Mouse (Mus musculus): ENCODE results near the gene Clstn3. TPM values are rescaled to one million over a fixed set of nuclear protein-coding genes. Genes with fewer than 3 reads are reported as not detected.

Gene Clstn3
- total and polyA plus RNA-seq, 3 experiments: 17.7 to 126 (median 21.4) TPM

DNA sequence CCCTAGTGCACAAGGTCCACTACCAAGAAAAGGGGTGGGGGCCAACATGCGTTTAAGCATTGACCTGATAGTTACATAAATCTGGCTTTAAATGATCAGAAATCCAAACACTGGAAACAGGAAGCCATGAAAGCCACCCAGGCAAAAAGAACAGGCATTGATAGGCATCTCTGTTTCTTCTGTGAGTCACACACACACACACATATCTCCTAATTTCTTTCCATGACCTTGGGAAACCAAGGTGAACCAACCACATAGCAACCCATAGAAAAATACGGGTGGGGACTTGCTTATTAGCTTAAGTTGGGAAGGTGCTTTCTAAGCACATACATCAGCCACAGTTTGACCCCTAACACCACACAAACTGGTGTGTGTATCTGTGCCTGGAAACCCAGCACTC, 17.2 kb downstream of the Clstn3 start:
- Histone ChIP-seq H3K9me3 (replicated peaks; ENCODE audit: low read length) (no peaks in the 10 kb centered on the region), H3K9ac (ENCODE audit: insufficient read depth, low read depth) (no peak overlapping the region), H3K27ac (ENCODE audit: insufficient read depth, low read depth) (no peak overlapping the region), H3K4me2 (ENCODE audit: insufficient read depth, low read depth, poor library complexity, severe bottlenecking) (no peak overlapping the region), H3K79me2 (replicated peaks; ENCODE audit: control insufficient read depth, extremely low read depth, insufficient read depth, poor library complexity, severe bottlenecking) (no peaks in the 10 kb centered on the region), H3K36me3 (replicated peaks in 1 of 2; ENCODE audit: control insufficient read depth in 1 of 2, insufficient read depth in 1 of 2, low read length in 1 of 2) (peaks cover 0 to 40% of the 10 kb centered on the region in 2 experiments), H3K27me3 (replicated peaks) (no peaks in the 10 kb centered on the region), H3K4me1 (ENCODE audit: control insufficient read depth in 1 of 2, insufficient read depth in 2 of 2) (peaks cover 0 to 36% of the 10 kb centered on the region in 2 experiments; a peak in 2 of 4 replicates), H3K4me3 (replicated peaks in 1 of 3; ENCODE audit: low read depth in 2 of 3, low read length in 2 of 3, poor library complexity in 1 of 3) (no peak overlapping the region)
- dilution Hi-C loops (cut with MboI; ENCODE audit: extremely low pct_ligation_motif_present, extremely low pct_unique_long_range_greater_than_20kb, low sequenced_read_pairs): no loop called here
- DNase-seq (ENCODE audit: extremely low read depth): no peak
- in situ Hi-C loops (cut with MboI; ENCODE audit: low pct_ligation_motif_present, low pct_unique_long_range_greater_than_20kb, low sequenced_read_pairs): no loop called here
- no peak for TF ChIP-seq NELFE (IDR thresholded peaks at IDR 0.05; ENCODE audit: low read depth, low read length)
- no peak for TF ChIP-seq ETS1 (conservative IDR thresholded peaks at IDR 0.05; ENCODE audit: low read depth, low read length)
- TF ChIP-seq ELF1 (IDR thresholded peaks at IDR 0.05; ENCODE audit: low read depth, low read length): no peak
- no peak for TF ChIP-seq CHD1 (IDR thresholded peaks at IDR 0.05; ENCODE audit: low read depth, low read length)
- no peak for TF ChIP-seq SIN3A (IDR thresholded peaks at IDR 0.05; ENCODE audit: low read length)
- no peak for TF ChIP-seq E2F4 (IDR thresholded peaks at IDR 0.05; ENCODE audit: insufficient replicate concordance, low read depth, low read length)
- TF ChIP-seq ZMIZ1 (IDR thresholded peaks at IDR 0.05; ENCODE audit: low read depth, low read length): no peak

- Histone ChIP-seq H3K79me2 (replicated peaks; ENCODE audit: control insufficient read depth, extremely low read depth, insufficient read depth, poor library complexity, severe bottlenecking) (no peaks in the 10 kb centered on the region), H3K27me3 (replicated peaks) (no peaks in the 10 kb centered on the region), H3K9me3 (replicated peaks; ENCODE audit: low read length) (no peaks in the 10 kb centered on the region), H3K27ac (ENCODE audit: insufficient read depth, low read depth) (no peak overlapping the region), H3K4me3 (replicated peaks in 1 of 3; ENCODE audit: low read depth in 2 of 3, low read length in 2 of 3, poor library complexity in 1 of 3) (no peak overlapping the region), H3K9ac (ENCODE audit: insufficient read depth, low read depth) (no peak overlapping the region), H3K4me1 (ENCODE audit: control insufficient read depth in 1 of 2, insufficient read depth in 2 of 2) (peaks cover 0 to 36% of the 10 kb centered on the region in 2 experiments; a peak in 2 of 4 replicates), H3K4me2 (ENCODE audit: insufficient read depth, low read depth, poor library complexity, severe bottlenecking) (no peak overlapping the region), H3K36me3 (replicated peaks in 1 of 2; ENCODE audit: control insufficient read depth in 1 of 2, insufficient read depth in 1 of 2, low read length in 1 of 2) (peaks cover 0 to 44% of the 10 kb centered on the region in 2 experiments)
- DNase-seq (ENCODE audit: extremely low read depth): no peak
- in situ Hi-C loops (cut with MboI; ENCODE audit: low pct_ligation_motif_present, low pct_unique_long_range_greater_than_20kb, low sequenced_read_pairs): no loop called here
- TF ChIP-seq ELF1 (IDR thresholded peaks at IDR 0.05; ENCODE audit: low read depth, low read length) (no peak), MAZ (IDR thresholded peaks at IDR 0.05; ENCODE audit: low read depth, low read length) (no peak), POLR2AphosphoS2 (IDR thresholded peaks at IDR 0.05; ENCODE audit: low read depth, low read length) (no peak)
- dilution Hi-C loops (cut with MboI; ENCODE audit: extremely low pct_ligation_motif_present, extremely low pct_unique_long_range_greater_than_20kb, low sequenced_read_pairs): no loop called here
These were observed 18.1 kb downstream of the Clstn3 start for GRCm38 (mm10) chr6:124446459-124446858.

GRCm38 (mm10) chr6:124446024-124446423, 18.6 kb downstream of the Clstn3 start:
- in situ Hi-C loops (cut with MboI; ENCODE audit: low pct_ligation_motif_present, low pct_unique_long_range_greater_than_20kb, low sequenced_read_pairs): no loop called here

More at GRCm38 (mm10) chr6:124446024-124446423, 18.6 kb downstream of the Clstn3 start:
- H3K27me3 ChIP-seq (replicated peaks): no peaks in the 10 kb centered on the region
- dilution Hi-C loops (cut with MboI; ENCODE audit: extremely low pct_ligation_motif_present, extremely low pct_unique_long_range_greater_than_20kb, low sequenced_read_pairs): no loop called here
- peaks cover 0 to 49% of the 10 kb centered on the region in 2 experiments for H3K36me3 ChIP-seq (replicated peaks in 1 of 2; ENCODE audit: control insufficient read depth in 1 of 2, insufficient read depth in 1 of 2, low read length in 1 of 2)
- TF ChIP-seq RAD21 (IDR thresholded peaks at IDR 0.05; ENCODE audit: low read depth, low read length) (no peak), MAZ (IDR thresholded peaks at IDR 0.05; ENCODE audit: low read depth, low read length) (no peak), ETS1 (conservative IDR thresholded peaks at IDR 0.05; ENCODE audit: low read depth, low read length) (no peak), KAT2A (IDR thresholded peaks at IDR 0.05; ENCODE audit: insufficient replicate concordance, low read length) (no peak), MAX (IDR thresholded peaks at IDR 0.05; ENCODE audit: low read length) (no peak), MXI1 (IDR thresholded peaks at IDR 0.05; ENCODE audit: low read depth, low read length) (no peak), CHD2 (IDR thresholded peaks at IDR 0.05; ENCODE audit: low read length) (no peak), ZMIZ1 (IDR thresholded peaks at IDR 0.05; ENCODE audit: low read depth, low read length) (no peak), CHD1 (IDR thresholded peaks at IDR 0.05; ENCODE audit: low read depth, low read length) (no peak), SMC3 (IDR thresholded peaks at IDR 0.05; ENCODE audit: low read depth, low read length) (no peak), NELFE (IDR thresholded peaks at IDR 0.05; ENCODE audit: low read depth, low read length) (no peak), ZC3H11A (IDR thresholded peaks at IDR 0.05; ENCODE audit: low read depth, low read length) (no peak), USF1 (IDR thresholded peaks at IDR 0.05; ENCODE audit: low read depth, low read length) (no peak), GABPA (IDR thresholded peaks at IDR 0.05; ENCODE audit: insufficient replicate concordance, low read depth, low read length) (no peak), PAX5 (IDR thresholded peaks at IDR 0.05; ENCODE audit: low read length) (no peak), ZKSCAN1 (IDR thresholded peaks at IDR 0.05; ENCODE audit: borderline replicate concordance, low read depth, low read length) (no peak)
- no peak overlapping the region for H3K9ac ChIP-seq (ENCODE audit: insufficient read depth, low read depth)
- no peaks in the 10 kb centered on the region for H3K79me2 ChIP-seq (replicated peaks; ENCODE audit: control insufficient read depth, extremely low read depth, insufficient read depth, poor library complexity, severe bottlenecking)
- no peak overlapping the region for H3K27ac ChIP-seq (ENCODE audit: insufficient read depth, low read depth)
- no peak overlapping the region for H3K4me3 ChIP-seq (replicated peaks in 1 of 3; ENCODE audit: low read depth in 2 of 3, low read length in 2 of 3, poor library complexity in 1 of 3)
- no peaks in the 10 kb centered on the region for H3K9me3 ChIP-seq (replicated peaks; ENCODE audit: low read length)
- no peak for DNase-seq (ENCODE audit: extremely low read depth)
- H3K4me2 ChIP-seq (ENCODE audit: insufficient read depth, low read depth, poor library complexity, severe bottlenecking): no peak overlapping the region
- peaks cover 0 to 33% of the 10 kb centered on the region in 2 experiments; a peak in 2 of 4 replicates for H3K4me1 ChIP-seq (ENCODE audit: control insufficient read depth in 1 of 2, insufficient read depth in 2 of 2)

Measured in CH12.LX (cell line).